Mouse (Mus musculus) liver, embryonic 12.5 days (tissue): ENCODE data around the gene Ipo4. TPM values are rescaled to one million over a fixed set of nuclear protein-coding genes. Genes with fewer than 3 reads are reported as not detected.

ENCODE experiments used
- ATAC-seq: fragments of 200-750 bp; cut with Nextera tagmentation; 2 replicates; pipeline ENCODE4 v1.8.0; 2017; ENCODE audit warnings: moderate number of reproducible peaks, mild to moderate bottlenecking, moderate library complexity
- H3K27ac ChIP-seq: fragments of 300-500 bp; sonication (generic); 2 replicates; pipeline ENCODE4 v1.5.1; 2016; ENCODE audit warnings: mild to moderate bottlenecking
- H3K27me3 ChIP-seq: fragments of 300-500 bp; sonication (generic); replicated peaks from 2 replicates; pipeline ENCODE4 v1.6.1; 2016; ENCODE audit warnings: mild to moderate bottlenecking, moderate library complexity
- H3K36me3 ChIP-seq: fragments of 300-500 bp; sonication (generic); 2 replicates; pipeline ENCODE4 v1.6.1; 2016; ENCODE audit warnings: mild to moderate bottlenecking, moderate library complexity
- H3K4me1 ChIP-seq: fragments of 300-500 bp; sonication (generic); 2 replicates; pipeline ENCODE4 v1.6.1; 2016
- H3K4me2 ChIP-seq: fragments of 300-500 bp; sonication (generic); 2 replicates; pipeline ENCODE4 v1.6.1; 2016; ENCODE audit warnings: mild to moderate bottlenecking, moderate library complexity
- H3K4me3 ChIP-seq: fragments of 300-500 bp; sonication (generic); 2 replicates; pipeline ENCODE4 v1.5.1; 2016; ENCODE audit warnings: mild to moderate bottlenecking, moderate library complexity
- H3K9ac ChIP-seq: fragments of 300-500 bp; sonication (generic); 2 replicates; pipeline ENCODE4 v1.6.1; 2016; ENCODE audit warnings: mild to moderate bottlenecking, moderate library complexity
- H3K9me3 ChIP-seq: fragments of 300-500 bp; sonication (generic); replicated peaks from 2 replicates; pipeline ENCODE4 v1.6.1; 2016; ENCODE audit warnings: mild to moderate bottlenecking, moderate library complexity
- WGBS: fragments of 180-500 bp; shearing (Covaris S2); methylation state at CpG from one replicate; pipeline ENCODE4 v1.1.7; 2016; ENCODE audit not compliant: insufficient replicate concordance; 5-methylcytosine and 5-hydroxymethylcytosine counted together
- polyA plus RNA-seq: library from polyadenylated mRNA; unstranded; fragments of >200 nt; fragmentation: Nextera tagmentation; extraction: Ambion mirVana; gene quantifications from 2 replicates; pipeline ENCODE4 v1.2.1, GENCODE M21; 2016

Gene Ipo4
- polyA plus RNA-seq, 1 experiment from 2014 or later, result 46.0 TPM

- H3K4me1 ChIP-seq, result peaks cover 2% of the 10 kb centered on the region
- peaks cover 8% of the 10 kb centered on the region for H3K36me3 ChIP-seq
- no peak overlapping the region for H3K27ac ChIP-seq
- H3K4me3 ChIP-seq, result no peak overlapping the region
- ATAC-seq, result no peak
- no peak overlapping the region for H3K4me2 ChIP-seq
- no peak overlapping the region for H3K9ac ChIP-seq
- 77% methylated on average over 7 of the region's 7 CpGs for WGBS
- no peaks in the 10 kb centered on the region; the same call in none of the 2 replicates for H3K27me3 ChIP-seq
- no peaks in the 10 kb centered on the region for H3K9me3 ChIP-seq
Observed at GRCm38 (mm10) chr14:55651528-55651927, 15.8 kb upstream of the Ipo4 start.

- 76% methylated on average over 2 of the region's 2 CpGs for WGBS
- H3K4me1 ChIP-seq, result peaks cover 17% of the 10 kb centered on the region
- no peak within 1 kb of the TSS for H3K27ac ChIP-seq
- no peak within 1 kb of the TSS for H3K4me3 ChIP-seq
- peaks cover 17% of the 10 kb centered on the region for H3K36me3 ChIP-seq
- no peak within 1 kb of the TSS for H3K9ac ChIP-seq
- ATAC-seq, result no peak
- no peaks in the 10 kb centered on the region for H3K9me3 ChIP-seq
- no peaks in the 10 kb centered on the region; the same call in none of the 2 replicates for H3K27me3 ChIP-seq
- H3K4me2 ChIP-seq, result no peak within 1 kb of the TSS
Observed at GRCm38 (mm10) chr14:55649884-55650283, 14.1 kb upstream of the Ipo4 start, which contains the start of gene Tssk4. Gene Tssk4 (plus strand): TSS chr14:55650184.

GRCm38 (mm10) chr14:55644261-55644888 lies 8.6 kb upstream of the Ipo4 start:
- Histone ChIP-seq H3K4me2 (peak overlapping the region; percentile 94), H3K9ac (peak overlapping the region; percentile 89), H3K4me3 (peak overlapping the region; percentile 94), H3K9me3 (no peaks in the 10 kb centered on the region), H3K36me3 (peaks cover 42% of the 10 kb centered on the region), H3K27me3 (no peaks in the 10 kb centered on the region), H3K27ac (peak overlapping the region; percentile 91), H3K4me1 (peaks cover 42% of the 10 kb centered on the region)
- no peak for ATAC-seq
- 22% methylated on average over 17 of the region's 17 CpGs for WGBS

GRCm38 (mm10) chr14:55643060-55643907 lies 7.5 kb upstream of the Ipo4 start, which contains the start of gene Tm9sf1:
Gene Tm9sf1 (minus strand): TSS chr14:55643806.
- Histone ChIP-seq H3K27ac (peak within 1 kb of the TSS; percentile 91), H3K9ac (peak within 1 kb of the TSS; percentile 89), H3K9me3 (no peaks in the 10 kb centered on the region), H3K4me2 (peak within 1 kb of the TSS; percentile 94), H3K27me3 (no peaks in the 10 kb centered on the region), H3K4me3 (peak within 1 kb of the TSS; percentile 94), H3K36me3 (peaks cover 53% of the 10 kb centered on the region), H3K4me1 (peaks cover 42% of the 10 kb centered on the region)
- whole genome bisulfite sequencing, result under 1% methylated on average over 89 of the region's 89 CpGs
- peak; percentile 87 for ATAC-seq

- Histone ChIP-seq H3K4me2 (peak overlapping the region; percentile 94), H3K4me1 (peaks cover 42% of the 10 kb centered on the region), H3K4me3 (peak overlapping the region; percentile 94), H3K27me3 (no peaks in the 10 kb centered on the region), H3K36me3 (peaks cover 59% of the 10 kb centered on the region), H3K9ac (peak overlapping the region; percentile 89), H3K9me3 (no peaks in the 10 kb centered on the region), H3K27ac (peak overlapping the region; percentile 91)
- ATAC-seq, result peak; percentile 36; the same call in 1 of the 2 replicates
- WGBS, result 17% methylated on average over 8 of the region's 8 CpGs
Observed at GRCm38 (mm10) chr14:55642679-55643059, 6.9 kb upstream of the Ipo4 start.

- 90% methylated on average over 13 of the region's 13 CpGs for WGBS
- peak overlapping the region; percentile 6 for H3K4me2 ChIP-seq
- no peaks in the 10 kb centered on the region for H3K27me3 ChIP-seq
- H3K4me3 ChIP-seq, result no peak overlapping the region
- no peak overlapping the region for H3K27ac ChIP-seq
- peaks cover 40% of the 10 kb centered on the region for H3K4me1 ChIP-seq
- ATAC-seq, result no peak
- no peaks in the 10 kb centered on the region for H3K9me3 ChIP-seq
- peaks cover 62% of the 10 kb centered on the region for H3K36me3 ChIP-seq
- no peak overlapping the region for H3K9ac ChIP-seq
Observed at GRCm38 (mm10) chr14:55641291-55641690, 5.5 kb upstream of the Ipo4 start.

GRCm38 (mm10) chr14:55640816-55641215 lies 5.1 kb upstream of the Ipo4 start:
- H3K36me3 ChIP-seq, result peaks cover 61% of the 10 kb centered on the region
- WGBS, result 96% methylated on average over 14 of the region's 14 CpGs

GRCm38 (mm10) chr14:55637795-55638194 lies 2.0 kb upstream of the Ipo4 start, which contains the start of gene Gm49378:
Gene Gm49378 (minus strand): TSS chr14:55637895.
- H3K9ac ChIP-seq, result no peak within 1 kb of the TSS
- no peak within 1 kb of the TSS for H3K4me2 ChIP-seq
- ATAC-seq, result no peak
- 89% methylated on average over 9 of the region's 9 CpGs for WGBS
- H3K4me1 ChIP-seq, result peaks cover 43% of the 10 kb centered on the region
- H3K36me3 ChIP-seq, result peaks cover 77% of the 10 kb centered on the region
- H3K27me3 ChIP-seq, result no peaks in the 10 kb centered on the region
- H3K27ac ChIP-seq, result no peak within 1 kb of the TSS
- no peak within 1 kb of the TSS for H3K4me3 ChIP-seq
- H3K9me3 ChIP-seq, result no peaks in the 10 kb centered on the region

More at GRCm38 (mm10) chr14:55640816-55641215, 5.1 kb upstream of the Ipo4 start:
- ATAC-seq, result no peak
- Histone ChIP-seq H3K9me3 (no peaks in the 10 kb centered on the region), H3K4me3 (no peak overlapping the region), H3K27me3 (no peaks in the 10 kb centered on the region), H3K9ac (no peak overlapping the region), H3K4me2 (peak overlapping the region; percentile 6; the same call in 1 of the 2 replicates), H3K27ac (no peak overlapping the region), H3K4me1 (peaks cover 40% of the 10 kb centered on the region)

- peak; percentile 27; the same call in 1 of the 2 replicates for ATAC-seq
- H3K4me3 ChIP-seq, result peak overlapping the region; percentile 69
- H3K4me2 ChIP-seq, result peak overlapping the region; percentile 97
- WGBS, result 3% methylated on average over 23 of the region's 23 CpGs
- no peaks in the 10 kb centered on the region for H3K9me3 ChIP-seq
- peak overlapping the region; percentile 67 for H3K9ac ChIP-seq
- H3K27ac ChIP-seq, result peak overlapping the region; percentile 66; the same call in 1 of the 2 replicates
- H3K36me3 ChIP-seq, result peaks cover 86% of the 10 kb centered on the region
- peaks cover 30% of the 10 kb centered on the region for H3K4me1 ChIP-seq
- no peaks in the 10 kb centered on the region for H3K27me3 ChIP-seq
Observed at GRCm38 (mm10) chr14:55634874-55635522, 759 bp downstream of the Ipo4 start.

- Histone ChIP-seq H3K4me1 (peaks cover 30% of the 10 kb centered on the region), H3K9me3 (no peaks in the 10 kb centered on the region), H3K4me3 (no peak overlapping the region), H3K9ac (no peak overlapping the region), H3K4me2 (no peak overlapping the region), H3K27ac (no peak overlapping the region), H3K36me3 (peaks cover 100% of the 10 kb centered on the region), H3K27me3 (no peaks in the 10 kb centered on the region)
- 39% methylated on average over 5 of the region's 5 CpGs for WGBS
- ATAC-seq, result no peak
Observed at GRCm38 (mm10) chr14:55629312-55629711, 6.4 kb downstream of the Ipo4 start.

GRCm38 (mm10) chr14:55628077-55628827 lies 7.5 kb downstream of the Ipo4 start:
- H3K4me3 ChIP-seq, result no peak overlapping the region
- no peak overlapping the region for H3K27ac ChIP-seq
- H3K9me3 ChIP-seq, result no peaks in the 10 kb centered on the region
- H3K27me3 ChIP-seq, result no peaks in the 10 kb centered on the region
- no peak overlapping the region for H3K9ac ChIP-seq
- H3K36me3 ChIP-seq, result peaks cover 97% of the 10 kb centered on the region
- H3K4me2 ChIP-seq, result no peak overlapping the region
- WGBS, result 78% methylated on average over 27 of the region's 27 CpGs
- H3K4me1 ChIP-seq, result peaks cover 25% of the 10 kb centered on the region
- peak; percentile 40; the same call in 1 of the 2 replicates for ATAC-seq
